Mouse (Mus musculus): ENCODE data around the gene Irgm1. TPM values are rescaled to one million over a fixed set of nuclear protein-coding genes. Genes with fewer than 3 reads are reported as not detected.
"Not testable (repeated sequence)": the region's sequence is repeated elsewhere in the genome, so short reads cannot be mapped to it uniquely, and the experiment has no call there.

Irgm1 gene
- polyA plus RNA-seq, 1 experiment, result 5.0 TPM

DNA sequence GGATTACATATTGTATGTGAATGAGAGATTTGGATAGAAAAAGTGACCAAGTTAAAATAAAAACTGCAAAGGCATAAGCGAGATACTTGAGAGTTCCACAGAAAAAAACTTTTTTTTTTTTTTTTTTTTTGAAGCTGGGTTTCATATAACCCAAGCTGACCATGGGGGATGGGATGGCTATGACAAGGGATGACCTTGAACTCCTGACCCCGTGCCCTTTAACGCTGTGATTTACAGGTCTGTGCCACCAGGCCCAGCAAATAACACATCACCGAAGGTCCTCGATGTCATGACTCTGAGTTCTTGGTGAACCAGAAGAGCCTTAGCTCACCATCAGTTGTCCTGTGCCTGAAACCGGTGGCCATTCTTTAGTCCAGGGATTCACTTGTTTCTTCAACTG lies 35.6 kb downstream of the Irgm1 start:
- Histone ChIP-seq H3K4me3 (replicated peaks) (no peak overlapping the region), H3K9me3 (no peaks in the 10 kb centered on the region), H3K36me3 (replicated peaks; ENCODE audit: low read length) (peaks cover 5% of the 10 kb centered on the region), H3K4me1 (peaks cover 52% of the 10 kb centered on the region), H3K27me3 (replicated peaks) (peaks cover 5% of the 10 kb centered on the region)
- TF ChIP-seq GATA1 (IDR thresholded peaks at IDR 0.05; ENCODE audit: borderline replicate concordance, low read length) (no peak), FLI1 (IDR thresholded peaks at IDR 0.05; ENCODE audit: low read length) (no peak)

- no peaks in the 10 kb centered on the region for H3K9me3 ChIP-seq
- H3K4me1 ChIP-seq, result peaks cover 65% of the 10 kb centered on the region
- TF ChIP-seq FLI1 (IDR thresholded peaks at IDR 0.05; ENCODE audit: low read length), result no peak
- no peak for TF ChIP-seq GATA1 (IDR thresholded peaks at IDR 0.05; ENCODE audit: borderline replicate concordance, low read length)
- peak overlapping the region; percentile 91 for H3K4me3 ChIP-seq (replicated peaks)
- peaks cover 5% of the 10 kb centered on the region for H3K27me3 ChIP-seq (replicated peaks)
- H3K36me3 ChIP-seq (replicated peaks; ENCODE audit: low read length), result no peaks in the 10 kb centered on the region
These were observed 37.5 kb downstream of the Irgm1 start for GRCm38 (mm10) chr11:48833731-48834639.

DNA sequence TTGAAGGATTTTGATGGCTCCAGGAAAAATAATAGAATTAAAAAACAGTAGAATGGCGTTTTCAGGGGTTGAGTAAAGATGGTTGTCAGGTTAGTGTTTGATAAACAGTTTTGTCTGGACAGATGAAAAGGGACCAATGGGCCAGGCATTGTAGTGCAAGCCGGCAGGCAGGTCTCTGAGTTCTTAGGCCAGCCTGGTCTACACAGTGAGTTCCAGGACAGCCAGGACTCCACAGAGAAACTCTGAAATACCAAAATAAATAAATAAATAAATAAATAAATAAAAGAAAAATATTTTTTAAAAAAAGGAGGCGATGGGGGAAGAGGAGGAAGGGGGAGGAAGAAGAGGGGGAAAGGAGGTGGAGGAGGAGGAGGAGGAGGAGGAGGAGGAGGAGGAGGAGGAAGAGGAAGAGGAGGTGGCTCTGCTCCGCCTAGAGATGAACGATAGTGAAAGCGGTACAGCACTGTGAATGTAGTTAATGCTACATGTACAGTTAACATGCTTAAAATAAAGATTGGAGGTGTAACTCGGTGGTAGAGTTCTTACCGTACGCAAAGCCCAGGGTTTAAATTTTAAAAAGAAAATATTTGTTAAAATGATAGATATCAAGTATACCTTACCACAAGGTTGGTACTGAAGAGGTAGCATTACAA lies 38.3 kb downstream of the Irgm1 start:
- Histone ChIP-seq H3K27me3 (replicated peaks) (peaks cover 5% of the 10 kb centered on the region), H3K36me3 (replicated peaks; ENCODE audit: low read length) (no peaks in the 10 kb centered on the region), H3K4me3 (replicated peaks) (peak overlapping the region; percentile 91), H3K9me3 (no peaks in the 10 kb centered on the region), H3K4me1 (peaks cover 59% of the 10 kb centered on the region)
- no peak for TF ChIP-seq FLI1 (IDR thresholded peaks at IDR 0.05; ENCODE audit: low read length)
- no peak for TF ChIP-seq GATA1 (IDR thresholded peaks at IDR 0.05; ENCODE audit: borderline replicate concordance, low read length)

DNA sequence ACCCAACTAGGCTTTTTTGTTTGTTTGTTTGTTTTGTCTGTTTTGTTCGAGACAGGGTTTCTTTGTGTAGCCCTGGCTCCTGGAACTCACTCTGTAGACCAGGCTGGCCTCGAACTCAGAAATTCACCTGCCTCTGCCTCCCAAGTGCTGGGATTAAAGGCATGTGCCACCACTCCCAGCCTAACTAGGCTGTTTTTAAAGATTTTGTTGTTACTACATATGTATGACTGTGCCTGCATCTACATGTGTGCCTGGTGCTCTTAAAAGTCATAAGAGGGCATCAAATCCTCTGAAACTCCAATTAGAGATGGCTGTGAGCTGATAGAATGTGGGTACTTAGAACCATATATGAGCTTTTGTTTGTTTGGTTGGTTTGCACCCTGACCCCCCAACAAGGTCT lies 40.2 kb downstream of the Irgm1 start:
- no peaks in the 10 kb centered on the region for H3K36me3 ChIP-seq (replicated peaks; ENCODE audit: low read length)
- TF ChIP-seq FLI1 (IDR thresholded peaks at IDR 0.05; ENCODE audit: low read length), result no peak
- no peak for TF ChIP-seq GATA1 (IDR thresholded peaks at IDR 0.05; ENCODE audit: borderline replicate concordance, low read length)
- H3K27me3 ChIP-seq (replicated peaks), result no peaks in the 10 kb centered on the region
- peaks cover 4% of the 10 kb centered on the region for H3K9me3 ChIP-seq
- H3K4me3 ChIP-seq (replicated peaks), result no peak overlapping the region
- H3K4me1 ChIP-seq, result peaks cover 45% of the 10 kb centered on the region

GRCm38 (mm10) chr11:48830279-48830678 lies 41.2 kb downstream of the Irgm1 start:
- H3K27me3 ChIP-seq (replicated peaks), result no peaks in the 10 kb centered on the region
- peaks cover 41% of the 10 kb centered on the region for H3K4me1 ChIP-seq
- H3K4me3 ChIP-seq (replicated peaks), result no peak overlapping the region
- no peaks in the 10 kb centered on the region for H3K36me3 ChIP-seq (replicated peaks; ENCODE audit: low read length)
- H3K9me3 ChIP-seq, result peaks cover 4% of the 10 kb centered on the region
- TF ChIP-seq GATA1 (IDR thresholded peaks at IDR 0.05; ENCODE audit: borderline replicate concordance, low read length) (no peak), FLI1 (IDR thresholded peaks at IDR 0.05; ENCODE audit: low read length) (no peak)

DNA sequence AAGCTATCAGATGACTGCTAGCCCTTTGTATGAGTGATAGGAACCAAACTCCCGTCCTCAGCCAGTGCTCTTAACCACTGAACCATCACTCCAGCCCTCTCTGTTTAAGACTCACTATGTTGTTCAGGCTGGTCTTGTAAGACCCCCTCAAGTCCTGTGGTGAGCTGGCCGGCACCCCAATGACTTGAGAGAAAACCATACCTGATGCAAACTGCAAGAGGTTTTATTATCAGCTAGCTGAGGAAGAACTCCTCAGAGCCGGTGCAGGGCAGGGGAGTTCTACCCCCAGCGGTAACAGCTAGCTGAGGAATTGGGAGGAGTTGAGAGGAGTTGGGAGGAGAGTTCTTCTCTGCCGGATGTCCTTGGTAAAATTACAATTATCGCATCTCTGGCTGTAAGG lies 43.6 kb downstream of the Irgm1 start:
- Histone ChIP-seq H3K36me3 (replicated peaks; ENCODE audit: low read length) (no peaks in the 10 kb centered on the region), H3K4me1 (peaks cover 53% of the 10 kb centered on the region), H3K4me3 (replicated peaks) (no peak overlapping the region), H3K9me3 (peaks cover 4% of the 10 kb centered on the region), H3K27me3 (replicated peaks) (no peaks in the 10 kb centered on the region)
- TF ChIP-seq FLI1 (IDR thresholded peaks at IDR 0.05; ENCODE audit: low read length) (no peak), GATA1 (IDR thresholded peaks at IDR 0.05; ENCODE audit: borderline replicate concordance, low read length) (no peak)

- TF ChIP-seq GATA1 (IDR thresholded peaks at IDR 0.05; ENCODE audit: borderline replicate concordance, low read length) (no peak), FLI1 (IDR thresholded peaks at IDR 0.05; ENCODE audit: low read length) (no peak)
- no peaks in the 10 kb centered on the region for H3K27me3 ChIP-seq (replicated peaks)
- H3K36me3 ChIP-seq (replicated peaks; ENCODE audit: low read length), result no peaks in the 10 kb centered on the region
- H3K9me3 ChIP-seq, result peaks cover 4% of the 10 kb centered on the region
- peaks cover 55% of the 10 kb centered on the region for H3K4me1 ChIP-seq
- H3K4me3 ChIP-seq (replicated peaks), result peak overlapping the region; percentile 92
These were observed 44.8 kb downstream of the Irgm1 start for GRCm38 (mm10) chr11:48826752-48827096.

DNA sequence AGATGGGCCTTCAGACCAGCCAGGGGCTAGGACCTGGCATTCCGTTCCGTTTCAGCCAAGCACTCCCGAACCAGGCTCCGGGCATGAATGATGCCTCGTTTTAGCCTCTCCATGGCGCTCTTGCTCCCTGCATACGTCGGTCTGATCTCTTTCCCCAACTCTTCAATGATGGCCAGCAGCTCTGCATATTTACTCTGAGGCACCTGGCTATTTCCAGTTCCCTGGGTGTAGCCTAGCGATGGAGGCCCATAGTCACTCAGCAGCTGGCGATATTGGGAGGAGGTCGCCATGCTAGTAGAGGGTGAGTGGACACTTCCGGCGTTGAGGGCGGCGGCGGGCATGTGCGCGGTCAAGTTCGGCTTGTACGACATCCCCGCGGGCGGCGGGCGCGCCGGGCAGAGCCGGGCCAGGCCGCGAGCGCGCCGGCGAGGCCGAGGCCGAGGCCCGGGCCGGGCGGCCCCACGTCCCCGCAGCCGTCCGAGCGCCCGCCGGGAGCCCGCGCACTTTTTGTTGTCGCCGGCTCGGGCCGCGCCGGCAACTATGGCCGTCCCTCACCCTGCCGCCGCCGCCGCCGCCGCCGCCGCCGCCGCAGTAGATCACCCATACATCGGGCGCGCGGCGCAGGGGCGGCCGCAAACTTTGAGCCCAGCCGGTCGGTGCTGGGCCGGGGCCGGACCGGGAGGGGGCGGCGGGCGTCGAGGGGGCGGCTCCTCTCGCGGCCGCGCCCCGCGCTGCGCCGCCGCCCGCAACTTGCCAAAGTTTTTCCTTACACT lies 45.3 kb downstream of the Irgm1 start, which contains the start of the genes Trim7 and Gm12184:
Gene Trim7 (plus strand): TSS at position 162 of the 773 bp plus-strand sequence.
Gene Gm12184 (minus strand): TSS at position 677 of the 773 bp plus-strand sequence.
- Histone ChIP-seq H3K4me1 (peaks cover 57% of the 10 kb centered on the region), H3K4me3 (replicated peaks) (peak within 1 kb of the TSS; percentile 92)
- not testable (repeated sequence) for H3K9me3 ChIP-seq; H3K36me3 ChIP-seq (replicated peaks; ENCODE audit: low read length); H3K27me3 ChIP-seq (replicated peaks)

DNA sequence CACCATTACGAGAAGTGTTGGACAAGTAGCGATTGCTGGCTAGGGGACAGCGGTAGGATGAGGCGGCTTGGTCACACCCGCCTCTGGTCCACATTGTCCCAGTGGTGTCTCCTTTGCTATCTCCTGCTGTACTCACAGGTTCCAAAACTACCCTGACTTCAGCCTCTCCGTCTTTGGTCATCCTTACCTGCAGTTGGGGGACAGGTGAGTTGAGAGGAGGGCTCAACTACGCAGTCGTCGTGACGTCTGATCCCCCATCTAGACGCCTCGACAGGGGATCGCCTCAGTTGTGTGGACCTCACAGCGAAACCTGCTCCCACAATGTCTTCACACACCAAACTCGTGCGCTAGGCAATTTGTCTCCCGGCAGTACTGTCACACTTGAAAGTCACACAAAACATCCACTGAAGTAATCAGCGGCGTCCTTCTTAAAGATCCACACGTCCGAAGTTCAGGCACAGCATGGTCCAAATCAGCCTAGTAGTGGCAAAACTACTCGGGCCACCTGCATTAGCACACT lies 47.1 kb downstream of the Irgm1 start:
- Histone ChIP-seq H3K36me3 (replicated peaks; ENCODE audit: low read length) (no peaks in the 10 kb centered on the region), H3K4me1 (peaks cover 57% of the 10 kb centered on the region), H3K4me3 (replicated peaks) (peak overlapping the region; percentile 90), H3K9me3 (peaks cover 4% of the 10 kb centered on the region), H3K27me3 (replicated peaks) (no peaks in the 10 kb centered on the region)
- TF ChIP-seq GATA1 (IDR thresholded peaks at IDR 0.05; ENCODE audit: borderline replicate concordance, low read length) (no peak), FLI1 (IDR thresholded peaks at IDR 0.05; ENCODE audit: low read length) (no peak)

Measured in megakaryocyte, embryonic 14.5 days (primary cell).